Mouse (Mus musculus): ENCODE results near the gene Gm17545. TPM values are rescaled to one million over a fixed set of nuclear protein-coding genes. Genes with fewer than 3 reads are reported as not detected.

Gene Gm17545
- total RNA-seq, 2 experiments from 2014 or later = not detected

DNA sequence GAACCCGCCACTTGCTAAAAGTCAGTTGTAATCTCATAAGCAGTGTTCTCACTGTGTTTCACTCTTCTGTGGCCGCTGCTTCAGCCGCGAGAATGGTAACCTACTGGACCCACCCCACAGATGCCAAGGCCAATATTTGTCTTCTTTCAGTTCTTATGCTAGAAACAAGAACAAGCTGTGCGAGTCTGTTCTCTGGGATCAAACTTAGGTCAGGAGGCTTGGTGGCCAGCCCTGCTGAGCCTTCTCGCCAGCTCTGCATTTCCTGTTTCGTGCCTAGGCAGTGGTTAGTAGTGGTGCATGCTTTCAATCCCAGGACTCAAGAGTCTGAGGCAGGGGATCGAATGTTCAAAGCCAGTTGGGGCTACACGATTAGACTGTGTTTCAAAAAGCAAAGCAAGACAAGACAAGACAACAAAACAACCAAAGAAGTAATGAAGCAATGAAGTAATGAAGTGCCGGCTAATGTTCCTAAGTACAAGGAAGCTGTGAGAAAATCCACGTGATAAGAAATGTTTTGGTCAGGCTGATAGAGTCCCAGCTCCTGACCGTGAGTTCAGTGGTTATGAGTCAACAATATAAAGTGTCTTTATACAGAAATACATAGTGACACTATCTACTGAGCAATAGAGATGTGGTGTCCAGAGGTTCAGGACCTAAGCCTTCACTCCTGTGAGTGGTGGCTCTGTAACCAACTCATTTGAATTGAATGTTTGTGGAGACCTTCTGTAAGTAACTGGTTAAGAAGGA is 30.6 kb downstream of the Gm17545 start:
- intact Hi-C loops (cut with DNase I) = no loop called here
- DNase-seq = no peak

DNA sequence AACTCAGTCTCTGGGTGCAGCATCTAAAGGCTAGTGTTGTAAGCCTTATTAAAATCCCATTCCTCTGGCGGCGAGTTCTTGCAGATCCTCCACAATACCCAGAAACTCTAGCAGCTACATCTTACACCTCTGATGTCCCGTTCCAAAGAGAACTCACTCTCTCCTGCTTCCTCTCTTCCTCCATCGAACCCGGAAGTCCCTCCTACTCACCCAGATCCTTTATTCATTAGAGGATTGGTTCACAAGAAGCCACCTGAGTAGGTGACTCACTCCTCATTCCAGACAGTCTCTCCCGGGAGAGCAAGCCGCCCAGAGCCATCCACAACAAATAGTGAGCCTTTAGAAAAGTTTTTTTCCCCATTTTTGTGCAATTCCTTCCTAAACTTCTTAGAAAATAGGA is 32.1 kb downstream of the Gm17545 start:
- intact Hi-C loops (cut with DNase I) = no loop called here

DNA sequence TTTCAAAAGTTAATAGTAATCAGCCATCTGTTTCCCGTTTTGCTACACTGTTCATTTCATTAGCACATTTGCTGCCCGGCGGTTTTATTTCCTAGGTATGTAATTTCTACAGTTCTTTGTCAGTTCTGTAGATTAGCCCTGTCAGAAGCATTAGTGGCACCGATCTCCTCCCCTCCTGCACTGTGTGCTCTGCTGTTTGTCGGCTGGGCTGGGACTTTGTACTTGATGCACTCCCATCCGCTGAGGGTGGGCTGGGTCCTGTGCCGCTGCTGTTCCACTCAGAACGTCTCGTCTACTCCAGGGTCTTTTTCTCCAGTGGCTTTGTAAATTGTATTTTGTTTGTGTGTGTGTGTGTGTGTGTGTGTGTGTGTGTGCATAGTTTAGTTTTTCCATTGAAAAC is 34.9 kb downstream of the Gm17545 start:
- DNase-seq = no peak
- intact Hi-C loops (cut with DNase I) = no loop called here

More for the DNA sequence above, 32.1 kb downstream of the Gm17545 start:
- DNase-seq = no peak

DNA sequence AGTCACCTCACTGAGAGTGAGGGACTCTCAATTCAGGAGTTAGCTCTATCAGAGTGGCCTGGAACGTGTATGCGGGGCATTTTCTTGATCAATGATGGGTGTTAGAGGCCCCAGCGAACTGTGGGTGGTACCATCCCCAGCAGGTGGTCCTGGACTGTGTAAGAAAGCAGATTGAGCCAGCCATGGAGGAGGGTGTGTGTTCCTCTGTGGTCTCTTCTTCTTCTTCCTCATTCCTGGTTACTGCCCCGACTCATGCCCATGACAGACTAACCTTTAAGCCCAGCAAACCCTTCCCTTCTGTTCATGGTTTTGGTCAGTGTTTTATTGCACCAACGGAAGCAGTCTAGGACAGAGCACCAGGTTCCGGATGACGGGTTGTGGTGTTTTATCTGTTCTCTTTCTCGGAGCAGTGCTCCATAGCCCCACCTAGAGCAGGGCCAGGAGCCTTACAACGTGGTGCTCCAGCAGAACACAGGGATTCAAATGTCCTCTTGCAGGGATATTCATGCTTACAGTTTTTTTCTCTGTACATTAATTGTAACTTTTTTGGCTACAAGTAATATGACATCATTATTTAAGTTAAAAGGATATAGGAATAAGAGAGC is 40.2 kb downstream of the Gm17545 start:
- no peak for DNase-seq
- intact Hi-C loops (cut with DNase I) = no loop called here

DNA sequence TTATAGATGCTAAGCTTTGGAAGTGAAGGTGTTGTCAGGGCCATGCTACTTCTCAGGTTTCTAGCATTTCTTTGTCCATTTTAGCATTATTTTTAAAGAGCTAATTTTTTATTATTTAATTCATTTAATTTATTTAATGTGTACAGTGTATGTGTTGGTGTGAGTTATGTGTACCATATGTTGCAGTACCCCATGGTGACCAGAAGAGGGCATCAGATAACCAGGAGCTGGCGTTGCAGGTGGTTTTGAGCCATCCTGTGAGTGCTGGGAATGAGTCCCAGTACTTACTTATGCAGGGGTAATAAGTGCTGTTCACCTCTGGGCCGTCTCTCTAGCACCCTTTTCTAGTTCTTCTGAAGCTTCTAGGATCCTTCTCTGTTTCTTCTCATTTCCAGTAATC is 41.0 kb downstream of the Gm17545 start:
- intact Hi-C loops (cut with DNase I) = no loop called here
- DNase-seq = no peak

DNA sequence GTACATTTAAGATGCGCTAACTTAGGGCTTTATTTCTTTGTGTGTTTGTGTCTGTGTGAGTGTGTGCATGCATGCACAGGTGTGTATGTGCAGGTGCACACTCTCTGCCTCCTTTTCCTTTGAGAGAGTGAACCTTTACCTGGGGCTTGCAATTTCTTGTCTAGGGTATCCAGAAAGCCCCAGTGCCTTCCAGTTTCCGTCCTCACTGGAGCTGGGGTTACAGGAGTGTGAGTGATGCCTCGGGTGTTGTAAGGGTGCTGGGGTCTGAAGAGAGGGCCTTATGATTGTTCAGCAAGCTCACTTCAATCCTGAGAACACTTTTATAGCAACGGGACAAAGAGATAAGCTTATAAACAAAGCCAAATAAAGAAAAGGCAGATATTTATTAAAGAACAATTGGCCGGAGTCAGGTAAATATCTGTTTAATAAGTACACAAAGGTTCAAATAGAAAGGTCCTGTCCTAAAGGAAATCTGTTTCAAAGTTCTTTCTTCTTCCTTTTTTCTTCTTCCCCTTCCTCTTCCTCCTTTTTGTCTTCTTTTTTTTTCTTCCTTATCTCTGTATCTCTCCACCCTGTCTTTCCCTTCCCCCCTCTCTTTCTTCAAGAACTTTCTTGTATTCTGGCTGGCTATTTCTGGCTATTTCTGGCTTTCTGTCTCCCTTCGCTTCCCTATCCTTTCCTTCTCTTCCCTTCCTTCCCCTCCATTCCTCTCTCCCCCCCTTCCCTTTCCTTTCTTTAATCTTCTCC is 43.1 kb downstream of the Gm17545 start:
- intact Hi-C loops (cut with DNase I) = no loop called here
- no peak for DNase-seq

DNA sequence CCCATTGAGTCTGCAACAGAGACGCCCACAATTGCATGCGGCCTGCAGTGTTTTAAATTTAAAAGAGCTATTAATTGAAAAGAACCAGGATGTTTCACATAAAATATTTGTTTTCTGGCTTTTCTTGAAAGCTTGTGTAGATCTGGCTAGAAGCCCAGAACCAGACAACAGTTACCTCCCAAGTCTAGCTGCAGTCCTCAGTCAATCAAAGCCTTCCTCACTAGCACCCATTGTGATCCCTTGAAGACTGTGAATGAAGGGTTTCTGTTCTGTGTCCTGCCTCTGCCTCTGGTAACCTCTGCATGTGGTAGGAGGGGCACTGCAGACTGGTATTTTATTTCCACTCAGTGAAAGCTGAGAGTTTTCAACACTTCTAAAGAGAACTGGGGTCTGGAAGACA is 48.9 kb downstream of the Gm17545 start:
- no peak for DNase-seq
- intact Hi-C loops (cut with DNase I) = no loop called here

DNA sequence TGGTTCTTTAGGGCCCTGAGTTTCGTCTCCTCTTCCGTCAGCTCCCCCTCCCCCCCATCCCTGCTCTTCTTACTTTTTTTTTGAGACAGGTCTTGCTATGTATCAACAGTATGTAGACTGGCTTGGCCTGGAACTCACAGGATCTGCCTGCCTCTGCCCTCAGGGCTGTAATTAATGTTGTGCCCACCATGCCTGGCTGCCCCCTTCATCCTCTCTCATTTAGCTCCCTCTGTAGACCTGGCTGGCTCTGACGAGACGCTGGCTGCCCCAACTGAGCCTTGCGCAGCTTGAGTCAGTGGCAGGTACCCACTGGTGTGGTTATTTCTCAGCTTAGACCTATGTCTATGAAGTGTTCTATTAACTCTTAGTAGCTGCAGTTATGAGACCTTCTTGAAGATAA is 49.5 kb downstream of the Gm17545 start:
- intact Hi-C loops (cut with DNase I) = no loop called here
- no peak for DNase-seq

DNA sequence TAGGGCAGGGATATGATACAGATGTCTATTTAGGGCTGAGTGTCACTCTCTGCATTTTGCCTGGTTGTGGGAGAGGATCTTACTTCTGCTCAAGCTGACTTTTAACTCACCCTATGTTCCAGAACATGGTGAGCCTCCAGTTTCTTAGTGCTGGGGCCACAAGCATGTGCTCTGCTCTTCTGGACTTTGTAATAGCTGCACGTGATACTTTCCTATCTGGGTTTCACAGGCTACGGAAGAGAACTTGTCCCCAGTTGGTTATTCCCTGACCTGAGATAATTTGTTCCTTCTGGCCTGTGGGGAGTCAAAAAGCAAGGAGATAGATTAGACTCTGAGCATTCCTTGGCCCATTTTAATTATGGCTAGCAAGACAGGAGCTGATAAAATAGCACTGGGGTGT is 51.5 kb downstream of the Gm17545 start:
- intact Hi-C loops (cut with DNase I) = no loop called here
- DNase-seq = no peak

Other genes starting within 250 kb of the Gm17545 start
- gene Zfp809, start 228.6 kb upstream of the Gm17545 start, total RNA-seq (2021) = 10 to 100 TPM; 33.4 to 33.7 TPM
- gene Zfp599, start 194.4 kb upstream of the Gm17545 start, total RNA-seq (2021) = under 1 TPM; 0.25 to 0.35 TPM
- 1 to 10 TPM; 6.3 to 8.2 TPM for gene Zfp810, start 146.6 kb upstream of the Gm17545 start, total RNA-seq (2021)
- 1 to 10 TPM; 1.6 to 2.1 TPM for gene Anln, start 65.1 kb upstream of the Gm17545 start, total RNA-seq (2021)
- under 1 TPM; 0.47 to 0.57 TPM for gene 9530077C05Rik, start 42.8 kb upstream of the Gm17545 start, total RNA-seq (2021)
- 10 to 100 TPM; 42.7 to 42.9 TPM for gene Rp9, start 15.5 kb downstream of the Gm17545 start, total RNA-seq (2021)
- gene Bbs9, start 21.4 kb downstream of the Gm17545 start, total RNA-seq (2021) = 10 to 100 TPM; 11.8 to 14.0 TPM